Mouse (Mus musculus) hindlimb bud, embryonic 11.5 days (tissue): ENCODE results near the gene Ube2g2.
"Not testable (repeated sequence)": the region's sequence is repeated elsewhere in the genome, so short reads cannot be mapped to it uniquely, and the experiment has no call there.

Experiments
- DNase-seq: peaks from one replicate; pipeline ENCODE4 v3.0.0-alpha.2; 2012; ENCODE audit warnings: low read depth, low spot score; ENCODE audit errors: extremely low spot score

Gene Ube2g2

GRCm38 (mm10) chr10:77636234-77636922, 14.3 kb downstream of the Ube2g2 start:
- DNase-seq: no peak

GRCm38 (mm10) chr10:77638956-77639355, 16.9 kb downstream of the Ube2g2 start:
- DNase-seq: no peak

GRCm38 (mm10) chr10:77643160-77643559, 21.1 kb downstream of the Ube2g2 start:
- no peak for DNase-seq

GRCm38 (mm10) chr10:77645571-77645970, 23.5 kb downstream of the Ube2g2 start:
- no peak for DNase-seq

- no peak for DNase-seq
Measured at GRCm38 (mm10) chr10:77647461-77647860, 25.4 kb downstream of the Ube2g2 start.

GRCm38 (mm10) chr10:77647901-77648300, 25.8 kb downstream of the Ube2g2 start:
- DNase-seq: no peak

GRCm38 (mm10) chr10:77652046-77652445, 30.0 kb downstream of the Ube2g2 start:
- no peak for DNase-seq

GRCm38 (mm10) chr10:77658286-77658994, 36.4 kb downstream of the Ube2g2 start:
- DNase-seq: no peak

GRCm38 (mm10) chr10:77663949-77664665, 42.0 kb downstream of the Ube2g2 start:
- DNase-seq: no peak

GRCm38 (mm10) chr10:77666342-77666741, 44.3 kb downstream of the Ube2g2 start:
- no peak for DNase-seq

- DNase-seq: no peak
Measured at GRCm38 (mm10) chr10:77667402-77667801, 45.3 kb downstream of the Ube2g2 start.

GRCm38 (mm10) chr10:77670710-77671109, 48.6 kb downstream of the Ube2g2 start:
- DNase-seq: no peak

GRCm38 (mm10) chr10:77671519-77671918, 49.4 kb downstream of the Ube2g2 start:
- no peak for DNase-seq

GRCm38 (mm10) chr10:77673765-77674164, 51.7 kb downstream of the Ube2g2 start:
- DNase-seq: no peak

- DNase-seq: no peak
Measured at GRCm38 (mm10) chr10:77677562-77677961, 55.5 kb downstream of the Ube2g2 start.

GRCm38 (mm10) chr10:77682994-77683393, 60.9 kb downstream of the Ube2g2 start:
- DNase-seq: no peak

- DNase-seq: no peak
Measured at GRCm38 (mm10) chr10:77684181-77684580, 62.1 kb downstream of the Ube2g2 start.

- no peak for DNase-seq
Measured at GRCm38 (mm10) chr10:77685895-77686664, 64.0 kb downstream of the Ube2g2 start, which contains the start of gene Tspear. Gene Tspear (plus strand): TSS chr10:77686569.

GRCm38 (mm10) chr10:77687021-77687420, 64.9 kb downstream of the Ube2g2 start:
- DNase-seq: no peak

GRCm38 (mm10) chr10:77690356-77690807, 68.3 kb downstream of the Ube2g2 start, which contains the start of gene Gm19402:
Gene Gm19402 (minus strand): TSS chr10:77690757.
- not testable (repeated sequence) for DNase-seq
